Mouse (Mus musculus) neural tube, embryonic 10.5 days (tissue): ENCODE results near the gene Shroom1.

Experiments used
- DNase-seq: peaks from one replicate; pipeline ENCODE4 v3.0.0-alpha.2; 2017; ENCODE audit warnings: low spot score; ENCODE audit errors: extremely low spot score

Shroom1 gene

GRCm38 (mm10) chr11:53508152-53508551 lies 51.1 kb downstream of the Shroom1 start:
- DNase-seq = no peak

- DNase-seq = no peak
Measured at GRCm38 (mm10) chr11:53508591-53508990, 51.6 kb downstream of the Shroom1 start.

GRCm38 (mm10) chr11:53510351-53510750 lies 53.3 kb downstream of the Shroom1 start:
- no peak for DNase-seq

GRCm38 (mm10) chr11:53516775-53517627 lies 60.0 kb downstream of the Shroom1 start:
- no peak for DNase-seq
